Mouse (Mus musculus) large intestine, adult 2 months (tissue): ENCODE data around the gene Gm21953. TPM values are rescaled to one million over a fixed set of nuclear protein-coding genes. Genes with fewer than 3 reads are reported as not detected.
"Not testable (repeated sequence)": the region's sequence is repeated elsewhere in the genome, so short reads cannot be mapped to it uniquely, and the experiment has no call there.

Source experiments
- DNase-seq: peaks from one replicate; pipeline ENCODE4 v3.0.0-alpha.2; 2012; ENCODE audit warnings: low read depth, low spot score
- WGBS: fragments of 180-500 bp; shearing (Covaris S2); methylation state at CpG from one replicate; pipeline ENCODE4 v1.1.7; 2018; 5-methylcytosine and 5-hydroxymethylcytosine counted together
- polyA plus RNA-seq: library from polyadenylated mRNA; depleted of rRNA; stranded (reverse); fragments of >200 nt; gene quantifications from 2 replicates; pipeline ENCODE4 v1.2.3, GENCODE M21; 2012; rRNA removed

Gm21953 gene
- polyA plus RNA-seq = not detected in 2 replicates

DNA sequence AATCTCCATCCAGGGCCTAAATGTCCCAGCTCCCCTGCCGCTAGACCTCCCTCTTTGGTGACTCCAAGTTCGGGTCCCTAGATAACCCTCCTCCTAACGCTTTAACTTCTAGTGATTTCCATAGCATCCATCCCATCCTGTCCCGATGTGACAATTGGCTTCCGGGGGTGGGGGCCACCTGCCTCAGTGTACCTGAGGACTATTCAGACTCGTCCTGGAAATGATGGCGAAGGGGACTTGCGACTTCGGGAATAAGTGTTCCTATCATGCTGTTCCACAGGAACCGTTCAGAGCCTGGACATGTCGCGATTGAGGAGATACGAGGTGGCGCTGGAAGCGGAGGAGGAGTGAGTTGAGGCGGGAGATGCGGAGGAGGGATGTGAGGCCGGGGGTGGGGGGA, at the start of gene Gm21953:
Gene Gm21953, plus strand, starts transcription at position 301 of the 400 bp plus-strand sequence.
- not testable (repeated sequence) for DNase-seq
- WGBS = no CpG with 5 or more reads among the region's 18 CpGs

DNA sequence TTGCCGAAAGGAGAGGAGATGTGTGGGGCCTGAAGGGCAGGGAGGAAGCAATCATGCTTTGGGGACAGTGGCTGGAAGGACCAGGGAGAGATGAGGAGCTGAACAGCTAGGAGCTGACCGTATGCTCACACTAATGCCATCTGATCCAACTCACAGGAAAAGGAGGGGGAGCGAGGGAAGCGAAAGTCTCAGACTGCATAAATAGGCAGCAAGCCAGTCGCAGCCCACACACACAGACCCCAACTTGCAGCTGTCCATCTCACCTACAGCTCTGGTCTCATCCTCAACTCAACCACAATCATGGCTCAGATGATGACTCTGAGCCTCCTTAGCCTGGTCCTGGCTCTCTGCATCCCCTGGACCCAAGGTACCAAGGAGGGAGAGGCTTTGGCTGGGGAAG, 38.6 kb upstream of the Gm21953 start, which contains the start of gene Ccl21b:
Gene Ccl21b, plus strand, starts transcription at position 301 of the 400 bp plus-strand sequence.
- WGBS = no CpG with 5 or more reads among the region's 5 CpGs
- not testable (repeated sequence) for DNase-seq

DNA sequence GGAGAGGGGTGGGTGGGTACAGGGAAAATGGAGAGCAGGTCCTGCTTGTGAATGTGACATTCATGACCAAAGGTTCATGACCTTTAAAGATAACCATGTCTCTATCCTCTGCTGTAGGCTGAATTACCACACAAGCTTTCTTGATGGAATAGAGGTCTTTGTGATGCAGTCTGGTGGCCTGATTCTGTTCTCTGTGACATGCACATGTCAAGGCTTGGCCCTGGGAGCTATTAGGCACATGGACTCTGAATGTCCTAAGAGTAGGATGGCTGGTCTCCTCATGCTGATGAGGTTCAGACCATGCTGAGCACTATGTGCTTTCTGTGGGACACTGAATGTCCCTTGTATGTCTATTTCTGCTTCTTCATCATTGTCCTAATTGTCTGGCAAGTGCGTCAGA, 24.0 kb downstream of the Gm21953 start, which contains the start of gene Fam205a3:
Gene Fam205a3, plus strand, starts transcription at position 301 of the 400 bp plus-strand sequence.
- DNase-seq = not testable (repeated sequence)
- no CpG with 5 or more reads among the region's 1 CpGs for WGBS

Other genes starting within 250 kb of the Gm21953 start
- gene Gm3893, start 203.1 kb upstream of the Gm21953 start, polyA plus RNA-seq = not detected in 2 replicates
- not detected in 2 replicates for gene Gm13304, start 179.4 kb upstream of the Gm21953 start, polyA plus RNA-seq
- not detected in 2 replicates for gene Gm13306, start 140.8 kb upstream of the Gm21953 start, polyA plus RNA-seq
- not detected in 2 replicates for gene Gm13305, start 125.7 kb upstream of the Gm21953 start, polyA plus RNA-seq
- gene Gm10600, start 53.6 kb upstream of the Gm21953 start, polyA plus RNA-seq = not detected in 2 replicates
- gene Ccl21b, start 38.5 kb upstream of the Gm21953 start, polyA plus RNA-seq = 0.51 TPM in 1 of 2 replicates, not detected in the other
- 0.05 TPM in 2 replicates for gene Fam205a3, start 24.1 kb downstream of the Gm21953 start, polyA plus RNA-seq
- gene Gm21586, start 145.1 kb downstream of the Gm21953 start, polyA plus RNA-seq = not detected in 2 replicates
- 0.05 TPM in 2 replicates for gene Gm2163, start 172.5 kb downstream of the Gm21953 start, polyA plus RNA-seq
- 0.05 TPM in 2 replicates for gene Fam205a2, start 233.9 kb downstream of the Gm21953 start, polyA plus RNA-seq